Mouse (Mus musculus) brain, adult 2 months (tissue): ENCODE data around the gene Rnft2.

ENCODE experiments used
- DNase-seq: peaks from one replicate; pipeline ENCODE4 v3.0.0; 2011; ENCODE audit warnings: low read depth, low spot score

Rnft2 gene

DNA sequence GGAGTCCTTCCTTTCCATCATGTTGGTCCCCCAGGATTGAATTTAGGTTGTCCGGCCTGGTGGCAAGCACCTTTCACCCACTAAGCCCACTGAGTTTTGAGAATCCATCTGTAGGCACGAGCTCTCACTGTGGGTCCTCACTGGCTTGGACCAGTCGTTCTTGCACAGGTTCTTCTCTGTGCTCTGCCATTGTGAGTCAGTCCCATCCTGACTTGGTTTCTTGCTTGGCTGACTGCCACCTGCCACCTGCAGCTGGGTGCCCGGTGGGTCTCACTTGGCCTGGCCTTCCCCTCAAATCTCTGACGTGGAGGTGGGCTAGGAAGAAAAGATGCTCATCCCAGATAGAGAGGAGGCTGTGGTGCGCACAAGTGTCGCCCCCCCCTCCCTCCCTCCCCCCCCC is 6.1 kb upstream of the Rnft2 start:
- no peak for DNase-seq

DNA sequence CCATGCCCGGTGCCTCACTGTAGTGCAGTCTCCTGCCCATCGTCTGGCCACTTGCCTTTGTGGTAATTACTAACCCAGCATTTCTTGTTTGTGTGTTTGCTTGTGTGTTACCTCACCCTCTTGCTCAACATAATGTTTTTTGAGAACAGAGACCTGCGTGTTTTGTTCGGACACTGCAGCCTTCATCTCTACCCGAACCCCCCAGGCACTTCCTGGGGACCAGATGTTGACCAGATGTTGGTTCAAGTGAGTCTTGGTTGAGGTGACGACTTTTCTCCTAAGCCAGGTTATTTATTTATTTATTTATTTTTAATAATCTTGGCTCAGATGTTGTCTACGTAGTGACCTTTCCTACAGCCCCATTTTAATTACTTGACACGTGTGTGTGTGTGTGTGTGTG is 2.5 kb upstream of the Rnft2 start:
- no peak for DNase-seq

DNA sequence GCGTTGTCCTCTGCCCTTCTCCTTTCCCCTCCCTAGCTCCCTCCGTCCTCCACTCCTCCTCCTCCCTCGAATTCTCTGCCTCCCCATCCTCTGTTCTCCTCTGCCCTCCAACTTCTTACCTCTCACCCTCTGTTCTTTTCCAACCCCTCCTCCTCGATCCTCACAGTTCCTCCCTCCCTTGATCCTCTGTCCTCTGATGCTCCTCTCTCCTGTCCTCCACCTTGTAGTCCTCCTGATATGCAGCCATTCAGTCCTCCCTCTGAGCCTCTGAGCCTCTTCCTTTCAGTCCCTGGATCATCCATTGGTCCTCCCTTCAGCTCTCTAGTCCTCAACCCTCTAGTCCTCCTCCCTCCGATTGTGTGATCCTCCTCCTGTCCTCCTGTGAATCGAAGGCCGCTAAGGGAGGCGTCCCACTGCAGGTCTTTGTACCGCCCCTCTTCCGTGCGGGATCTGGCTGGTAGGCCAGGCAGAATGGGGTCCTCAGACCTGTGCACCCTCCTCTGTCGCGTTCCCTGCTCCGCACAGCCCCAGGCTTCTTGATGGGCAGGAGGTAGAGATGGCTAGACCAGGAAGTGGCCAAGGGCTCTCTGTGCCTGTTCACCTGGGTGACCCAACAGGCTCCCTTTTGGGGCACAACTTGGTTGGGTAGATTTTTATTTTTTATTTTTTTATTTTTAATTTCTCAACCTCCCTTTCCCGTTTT is 841 bp upstream of the Rnft2 start:
- peak; percentile 54 for DNase-seq

DNA sequence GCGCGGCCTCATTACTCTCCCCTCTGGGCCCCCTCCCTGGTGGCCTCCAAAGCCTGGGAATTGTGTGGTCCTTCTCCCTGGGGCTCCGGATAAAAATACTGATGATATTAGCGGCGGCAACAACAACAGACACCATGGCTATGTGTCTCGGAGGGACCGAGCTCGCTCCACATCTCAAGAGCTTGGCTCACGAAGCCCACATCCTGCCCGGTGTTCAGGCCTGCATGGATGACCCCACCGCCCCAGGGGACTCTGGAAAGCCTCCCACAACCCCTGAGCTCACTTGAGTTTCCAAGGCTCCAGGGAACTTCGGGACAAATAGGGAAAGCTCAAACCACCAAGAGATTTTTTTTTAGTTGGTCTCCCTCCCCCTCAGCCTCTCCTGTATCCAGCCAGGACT is 5.2 kb downstream of the Rnft2 start:
- no peak for DNase-seq

DNA sequence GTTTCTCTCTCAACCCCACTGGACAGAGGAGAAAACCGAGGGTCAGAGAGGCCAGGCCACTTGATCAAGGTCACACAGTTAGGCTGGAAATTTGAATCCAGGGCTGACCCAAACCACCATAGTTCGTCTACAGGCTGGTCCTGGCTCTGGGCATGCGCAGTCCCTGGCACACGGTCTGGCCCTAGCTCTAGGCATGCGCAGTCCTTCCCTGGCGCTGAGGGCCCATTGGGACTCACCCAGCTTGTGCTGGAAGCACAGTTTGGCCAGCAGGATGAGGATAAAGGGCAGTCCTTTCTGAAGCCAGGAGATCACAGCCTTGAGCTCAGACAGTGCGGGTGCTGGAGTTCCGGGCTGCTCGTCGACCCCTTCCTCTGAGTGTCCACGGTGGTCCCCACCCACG is 8.0 kb downstream of the Rnft2 start:
- DNase-seq: peak; percentile 38

DNA sequence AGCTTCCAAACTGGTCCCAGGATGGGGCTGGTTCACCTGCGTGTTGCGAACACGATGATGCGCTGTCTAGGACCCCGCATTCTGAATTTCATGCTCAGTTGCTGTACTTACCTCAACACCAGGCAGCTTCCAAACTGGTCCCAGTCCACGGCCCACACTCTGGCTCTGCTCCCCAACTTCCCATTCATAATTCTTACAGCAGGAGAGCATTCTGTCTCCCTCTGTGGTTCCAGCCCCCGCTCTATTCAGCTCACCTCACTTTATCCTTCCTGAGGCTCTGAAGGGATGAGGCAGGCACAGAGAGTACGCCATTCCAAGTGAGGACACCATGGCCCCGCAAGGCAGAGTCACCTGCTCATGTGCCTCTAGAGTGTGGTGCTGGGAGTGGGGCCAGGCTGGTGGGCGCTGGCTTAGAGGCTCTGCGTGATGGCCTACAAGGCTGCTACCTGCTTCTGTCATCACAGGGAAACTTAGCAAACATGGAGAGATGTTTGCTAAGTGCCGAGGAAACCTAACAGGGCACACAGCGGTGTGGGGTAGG is 14.8 kb downstream of the Rnft2 start:
- DNase-seq: peak; percentile 65

DNA sequence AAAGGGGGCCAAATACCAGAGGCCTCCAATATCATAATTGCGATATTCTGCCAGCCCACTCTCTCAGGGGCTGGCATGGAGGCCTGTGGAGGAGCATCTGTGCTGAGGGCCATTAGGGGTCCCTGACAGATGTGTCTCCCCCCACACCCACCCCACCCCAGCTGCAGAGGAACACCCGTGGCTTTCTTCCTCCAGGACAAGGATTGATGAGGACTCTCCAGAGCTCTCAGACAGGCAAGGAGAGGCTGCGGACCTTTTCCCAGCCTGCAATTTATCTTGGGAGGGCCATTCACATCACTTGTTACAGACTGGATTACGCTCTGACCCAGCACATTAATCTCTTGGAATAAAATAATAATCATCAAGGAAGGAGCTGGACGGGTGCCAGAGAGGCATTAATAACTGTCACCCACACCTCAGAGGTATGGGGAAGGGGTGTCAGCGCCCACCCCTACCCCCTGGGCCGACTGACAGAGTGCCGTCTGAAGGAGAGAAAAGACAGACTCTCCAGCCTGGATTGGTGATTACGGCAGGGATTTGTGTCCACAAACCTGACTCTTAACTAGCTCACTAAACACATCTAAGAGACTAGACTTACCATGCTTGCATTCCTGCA is 21.7 kb downstream of the Rnft2 start:
- no peak for DNase-seq

DNA sequence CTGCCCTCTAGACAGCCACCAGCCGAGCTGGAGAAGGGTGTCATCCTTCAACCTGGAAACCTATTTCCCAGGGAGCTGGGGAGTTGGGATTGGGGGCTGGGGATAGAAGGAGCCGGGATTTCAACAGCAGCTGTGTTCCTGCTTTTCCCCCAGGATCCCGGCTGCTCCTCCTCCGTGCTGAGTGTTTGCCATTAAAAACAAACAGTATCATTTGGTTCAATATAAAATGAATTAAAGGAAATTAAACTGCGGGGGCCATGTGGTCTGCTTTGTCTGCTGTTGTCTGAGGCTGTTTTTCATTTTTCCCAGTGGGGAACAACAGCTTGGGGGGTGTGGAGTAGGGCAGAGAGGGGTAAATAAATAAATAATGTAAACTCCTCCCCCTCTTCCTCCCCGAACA is 27.5 kb downstream of the Rnft2 start:
- DNase-seq: peak; percentile 59

DNA sequence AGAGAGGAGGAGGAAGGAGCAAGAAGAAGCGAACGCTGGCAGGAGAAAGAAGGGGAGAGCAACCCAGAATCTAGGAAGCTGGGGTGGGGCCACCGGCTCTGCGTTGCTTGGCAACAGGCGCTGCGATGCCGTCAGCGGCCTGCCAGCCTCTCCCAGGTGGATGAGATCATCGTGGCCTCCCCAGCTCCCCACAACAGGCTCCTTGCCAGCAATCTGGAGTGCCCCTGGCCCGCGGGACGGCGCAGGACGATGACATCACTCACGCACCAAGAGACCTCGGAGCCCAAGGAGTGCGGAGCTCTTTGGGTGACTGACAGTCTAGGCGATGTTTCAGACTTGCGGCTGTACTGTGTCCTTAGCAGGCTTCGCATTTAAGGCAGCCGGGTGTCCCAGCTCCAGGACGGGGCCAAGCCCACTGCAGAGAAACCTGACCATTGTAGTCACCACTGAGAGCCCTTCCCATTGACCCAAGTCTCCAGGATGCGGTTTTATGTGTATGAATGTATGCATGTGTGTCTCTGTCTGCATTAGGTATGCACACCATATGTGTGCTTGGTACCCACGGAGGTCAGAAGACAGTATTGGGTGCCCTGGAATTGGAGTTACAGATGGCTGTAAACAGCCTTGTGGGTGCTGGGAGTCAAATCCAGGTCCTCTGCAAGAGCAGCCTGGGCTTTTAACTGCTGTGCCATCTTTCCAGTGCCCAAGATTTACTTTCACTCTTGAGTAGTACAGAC is 30.3 kb downstream of the Rnft2 start:
- DNase-seq: peak; percentile 96

DNA sequence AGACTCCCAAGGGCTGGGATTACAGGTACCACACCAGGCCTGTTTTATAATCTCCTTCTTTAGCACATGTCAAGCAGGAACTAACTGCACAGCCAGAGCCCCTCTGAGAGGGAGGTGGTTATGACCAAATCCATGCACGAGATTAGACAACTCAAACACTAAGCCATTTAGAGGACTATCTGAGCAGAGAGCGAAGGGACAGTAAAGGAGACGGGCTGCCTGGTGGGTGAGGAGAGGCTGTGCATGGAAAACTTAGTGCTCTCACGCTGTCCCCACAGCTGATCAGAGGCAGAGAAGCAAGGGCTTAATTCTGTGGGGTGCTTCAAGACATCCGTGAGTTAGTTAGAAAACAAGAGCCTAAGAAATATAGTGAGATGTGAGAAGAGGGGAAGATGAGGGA is 30.9 kb downstream of the Rnft2 start:
- no peak for DNase-seq

DNA sequence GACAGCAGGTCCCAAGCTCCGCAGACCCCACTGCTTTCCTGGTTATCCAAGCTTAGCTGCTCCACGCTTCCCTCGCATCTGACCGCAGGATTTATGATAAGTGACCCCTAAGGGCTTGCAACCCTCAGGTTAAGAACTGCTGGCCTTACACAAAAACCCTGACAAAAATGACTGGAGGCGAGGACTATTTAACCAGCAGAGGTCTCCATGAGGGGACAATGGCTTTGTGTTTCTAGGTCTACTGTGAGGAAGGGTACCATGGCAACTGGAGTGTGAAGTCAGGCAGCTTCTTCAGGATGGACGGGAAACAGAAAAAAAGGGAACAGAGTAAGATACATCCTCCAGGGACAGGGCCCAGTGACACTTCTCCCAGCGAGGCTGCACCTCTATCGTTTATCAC is 39.1 kb downstream of the Rnft2 start:
- DNase-seq: no peak

DNA sequence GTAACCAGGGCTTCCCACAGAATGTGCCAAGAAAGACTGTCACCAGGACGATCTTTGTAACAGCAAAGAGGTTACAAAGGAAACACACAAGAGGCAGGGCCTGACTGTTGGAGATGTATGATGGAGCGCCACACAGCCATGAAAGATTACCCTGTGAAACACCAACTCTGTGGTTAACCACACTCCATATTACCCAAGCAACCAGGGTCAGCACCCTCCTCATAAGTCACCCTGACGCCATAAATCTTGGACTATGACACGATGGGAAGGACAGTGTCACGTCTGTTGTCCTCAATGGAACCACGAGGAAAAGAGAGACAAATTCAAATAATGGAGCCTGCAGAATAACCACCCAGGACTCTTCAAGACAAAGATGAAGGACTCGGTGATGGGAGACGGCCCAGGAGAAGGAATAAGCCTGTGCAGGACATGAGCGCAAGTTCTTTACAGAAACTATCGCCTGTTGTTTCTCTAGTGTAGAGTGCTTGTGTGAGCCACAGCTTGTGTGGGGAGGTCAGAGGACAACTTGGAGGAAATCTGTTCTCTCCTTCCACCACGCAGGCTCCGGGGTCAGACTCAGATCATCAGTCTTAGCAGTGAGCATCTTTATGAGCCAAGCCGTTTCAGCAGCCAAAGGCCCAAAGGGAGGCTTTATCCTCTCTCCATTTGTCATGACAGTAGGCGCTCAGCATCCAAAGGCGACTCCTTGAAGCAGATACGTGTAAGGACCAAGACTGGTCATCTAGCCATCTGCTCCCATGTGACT is 40.1 kb downstream of the Rnft2 start:
- no peak for DNase-seq

DNA sequence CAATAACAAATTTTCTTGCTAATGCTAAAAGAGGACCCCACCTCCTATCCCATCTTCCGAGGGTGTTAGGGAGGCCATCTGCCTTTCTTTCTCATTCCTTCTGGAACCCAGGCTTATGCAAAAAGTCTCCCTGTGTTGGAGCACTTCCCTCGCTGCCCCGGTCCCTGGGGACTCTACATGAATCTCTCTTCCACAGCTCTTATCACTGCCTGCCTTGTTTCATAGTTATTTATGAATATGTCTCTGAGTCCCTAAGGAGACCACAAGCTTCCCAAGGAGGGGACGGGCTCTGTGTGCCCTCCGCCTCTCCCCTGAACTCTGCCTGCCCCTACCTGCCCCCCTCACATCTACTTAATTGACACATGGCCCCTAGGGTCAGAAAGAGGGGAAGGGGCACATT is 45.2 kb downstream of the Rnft2 start:
- DNase-seq: no peak

DNA sequence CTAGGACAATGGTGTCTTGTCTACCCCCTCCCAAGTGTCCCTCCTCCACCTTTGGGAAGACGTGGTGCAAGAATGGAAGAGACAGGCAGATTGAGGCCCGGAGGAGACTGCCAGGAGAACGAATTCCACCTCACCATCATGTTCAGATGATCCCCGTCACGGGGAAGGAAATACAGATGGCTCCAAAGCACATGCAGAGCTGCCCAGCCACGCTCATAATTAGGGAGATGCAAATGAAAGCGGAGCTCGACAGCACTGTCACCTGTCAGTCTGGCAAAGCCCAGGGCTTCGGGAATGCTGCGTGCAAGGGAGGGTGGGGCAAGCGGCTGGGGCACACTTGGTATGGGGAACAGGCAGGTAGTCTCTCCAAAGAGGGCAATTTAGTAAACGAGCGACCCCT is 47.5 kb downstream of the Rnft2 start:
- DNase-seq: no peak

DNA sequence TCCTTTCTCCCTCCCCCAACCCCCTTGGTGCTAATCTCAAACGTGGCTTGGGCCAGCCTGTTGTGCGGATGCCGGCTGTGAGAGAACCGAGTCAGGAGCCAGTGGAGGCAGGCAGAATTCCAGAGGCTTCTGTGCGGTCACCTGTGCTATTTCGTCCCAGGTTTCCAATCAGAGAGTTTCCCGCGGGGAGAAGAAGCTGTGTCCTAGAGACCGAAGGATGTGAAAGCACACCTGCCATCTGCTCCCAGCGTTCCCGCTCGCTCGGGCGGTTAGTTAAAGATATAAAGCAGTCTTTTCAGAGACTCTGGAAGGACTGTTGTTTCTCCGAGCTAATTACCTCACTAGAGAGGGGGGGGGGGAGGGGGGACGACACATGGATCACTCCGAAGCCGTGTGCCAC is 52.7 kb downstream of the Rnft2 start:
- DNase-seq: peak; percentile 50

DNA sequence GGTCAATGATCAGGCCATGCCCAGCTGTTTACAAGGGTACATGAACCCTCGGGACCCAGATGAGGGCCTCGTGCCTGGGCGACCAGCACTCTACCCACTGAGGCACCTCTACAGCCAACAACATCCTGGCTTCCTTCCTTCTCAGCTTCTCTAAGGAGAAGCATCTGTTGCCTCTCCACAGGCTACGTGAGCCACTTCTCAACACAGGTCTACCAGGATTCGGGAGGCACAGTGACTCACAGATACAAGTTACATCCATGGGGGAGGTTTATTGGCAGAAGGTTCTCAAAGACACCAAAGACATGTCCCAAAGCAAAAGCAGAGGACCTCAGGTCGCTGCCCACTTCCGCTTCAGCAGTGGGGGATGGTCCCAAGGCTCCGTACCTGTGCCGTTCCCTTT is 54.4 kb downstream of the Rnft2 start:
- peak; percentile 70 for DNase-seq

DNA sequence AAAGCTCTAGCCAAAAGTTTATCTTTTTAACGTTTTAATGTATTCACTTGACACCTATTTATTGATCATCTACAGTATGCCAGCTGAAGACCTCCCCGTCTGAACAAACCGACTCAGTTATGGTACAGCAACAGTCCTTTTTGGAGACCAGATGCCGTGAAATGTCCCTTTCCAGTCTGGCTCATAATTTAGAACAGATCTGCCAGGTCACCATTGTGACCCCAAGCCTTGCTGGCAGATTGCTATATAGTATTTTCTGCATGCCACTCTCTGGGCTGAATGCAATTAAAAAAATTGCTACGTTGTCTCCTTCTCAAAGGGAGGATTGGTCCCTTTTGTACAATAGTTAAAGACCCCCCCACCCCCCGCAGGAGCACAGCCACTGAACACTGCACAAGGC is 56.6 kb downstream of the Rnft2 start:
- DNase-seq: no peak

DNA sequence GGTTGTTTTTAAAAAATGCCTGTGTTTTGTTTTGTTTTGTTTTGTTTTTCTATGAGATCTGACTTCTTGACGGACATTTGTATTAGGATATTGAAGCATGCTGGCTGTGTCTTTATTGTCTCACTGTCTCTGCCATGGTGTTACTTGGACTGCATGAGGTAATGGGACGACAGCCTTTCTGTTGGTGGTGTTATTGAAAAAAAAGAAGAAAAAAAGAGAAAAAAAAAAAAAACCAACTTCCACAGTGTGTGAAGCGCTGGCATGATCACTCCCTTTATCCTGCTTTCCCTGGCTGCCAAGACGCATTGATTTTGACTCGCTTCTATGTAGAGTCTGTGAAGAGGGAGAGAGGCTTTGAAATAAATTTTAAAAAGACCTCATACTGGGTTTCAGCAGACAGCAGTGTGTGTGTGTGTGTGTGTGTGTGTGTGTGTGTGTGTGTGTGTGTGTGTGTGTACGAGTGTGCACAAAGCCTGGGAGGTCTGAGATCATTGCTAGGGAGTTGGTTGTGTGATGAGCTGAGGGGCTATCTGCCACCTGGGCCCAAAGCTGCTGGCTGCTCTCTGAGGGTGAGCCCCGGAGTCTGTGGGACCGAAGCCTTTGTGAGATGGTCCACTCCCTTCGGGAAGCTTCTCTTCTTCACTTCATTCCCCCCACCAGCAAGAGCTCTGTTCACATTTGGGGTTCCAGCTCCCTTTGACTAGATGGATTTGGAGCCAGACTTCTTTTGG is 57.8 kb downstream of the Rnft2 start:
- no peak for DNase-seq

DNA sequence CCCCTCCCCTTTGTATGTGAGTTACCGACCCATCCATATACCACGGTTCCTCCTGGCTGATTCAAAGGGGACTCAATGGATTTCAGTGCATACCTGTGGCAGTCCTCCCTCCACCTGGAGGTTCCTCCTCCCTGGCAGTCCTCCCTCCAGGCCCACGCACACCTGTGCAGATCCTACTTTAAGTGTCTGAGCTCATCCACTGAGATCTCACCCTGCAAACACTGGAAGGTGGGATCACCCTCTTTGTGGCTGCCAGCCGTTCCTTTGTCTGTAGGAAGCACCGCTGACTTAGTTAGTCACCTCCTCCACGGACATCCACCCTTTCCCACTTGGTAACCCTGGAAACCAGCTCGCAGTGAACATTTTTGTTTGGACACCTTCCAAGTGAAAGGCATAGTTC is 67.3 kb downstream of the Rnft2 start:
- DNase-seq: peak; percentile 67

DNA sequence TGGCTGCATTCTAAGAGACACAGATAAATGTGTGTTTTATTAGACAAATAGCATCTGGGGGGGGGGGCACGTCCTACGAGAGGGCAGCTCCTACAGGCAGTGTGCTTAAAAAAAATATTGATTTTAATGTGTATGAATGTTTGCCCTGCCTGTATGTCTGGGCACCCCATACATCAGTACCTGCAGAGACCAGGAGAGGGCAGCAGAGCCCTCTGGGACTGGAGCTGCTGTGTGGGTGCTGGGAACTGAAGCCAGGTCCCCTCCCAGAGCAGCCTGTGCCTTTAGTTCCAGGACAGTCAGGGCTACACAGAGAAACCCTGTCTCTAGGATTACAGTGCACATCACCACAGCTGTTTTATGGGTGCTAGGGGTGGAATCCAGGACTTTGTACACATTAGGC is 69.8 kb downstream of the Rnft2 start:
- no peak for DNase-seq

DNA sequence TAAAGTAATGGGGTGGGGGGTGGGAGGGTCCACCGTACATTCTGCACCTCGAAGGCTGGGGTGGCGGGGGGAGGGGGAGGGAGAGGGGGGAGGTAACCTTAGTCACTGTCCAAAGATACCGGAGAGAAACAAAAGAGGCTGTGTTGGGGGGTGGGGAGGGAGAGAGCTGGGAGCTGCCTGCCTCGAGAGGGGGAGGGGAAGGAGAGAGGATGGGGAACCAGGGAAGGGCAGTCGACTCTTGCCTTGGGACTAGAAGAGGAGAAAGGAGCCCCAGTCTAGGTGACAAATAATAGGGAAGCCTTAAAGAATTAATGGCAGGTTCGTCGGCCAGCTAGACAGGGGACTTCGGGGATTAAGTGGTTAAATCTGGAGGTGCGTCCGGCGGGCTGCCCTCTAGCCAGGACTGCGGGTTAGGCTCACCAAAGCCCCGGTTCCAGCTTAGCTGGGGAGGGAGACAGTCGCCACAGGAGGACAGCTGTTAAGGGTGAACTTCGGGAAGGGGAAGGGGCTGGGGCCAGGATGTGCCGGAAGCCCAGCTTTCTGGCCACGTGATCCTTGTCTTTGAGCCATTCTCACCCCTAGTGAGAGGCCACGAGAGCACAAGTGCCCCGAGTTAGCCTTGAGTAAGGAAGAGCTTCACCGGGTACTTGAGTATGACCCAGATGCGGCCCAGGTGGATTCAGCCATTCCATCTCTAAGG is 70.5 kb downstream of the Rnft2 start:
- no peak for DNase-seq
